Mouse (Mus musculus) liver, postnatal 0 days (tissue): ENCODE measurements at regions not wholly inside any gene's neighbourhood (a gene's known extent, or its start where the extent isn't known, plus 50 kb on each side); places are given as distances from the start of the nearest gene placed in this dataset.
"Not testable (repeated sequence)": the region's sequence is repeated elsewhere in the genome, so short reads cannot be mapped to it uniquely, and the experiment has no call there.

ENCODE experiments used
- ATAC-seq: fragments of 200-750 bp; cut with Nextera tagmentation; 2 replicates; pipeline ENCODE4 v1.8.0; 2017; ENCODE audit warnings: mild to moderate bottlenecking, moderate library complexity
- DNase-seq: peaks from one replicate; pipeline ENCODE4 v3.0.0-alpha.2; 2016
- H3K27ac ChIP-seq: fragments of 300-500 bp; sonication (generic); 2 replicates; pipeline ENCODE4 v1.5.1; 2014; ENCODE audit warnings: antibody characterized with exemption, moderate library complexity, mild to moderate bottlenecking, low read depth
- H3K27me3 ChIP-seq: fragments of 300-500 bp; sonication (generic); 2 replicates; pipeline ENCODE4 v1.6.1; 2014; ENCODE audit warnings: low read length, control low read depth, mixed read lengths; ENCODE audit not compliant: insufficient read depth
- H3K36me3 ChIP-seq: fragments of 300-500 bp; sonication (generic); replicated peaks from 2 replicates; pipeline ENCODE4 v1.6.1; 2014; ENCODE audit warnings: mild to moderate bottlenecking, control low read depth, low read length, moderate library complexity, mixed read lengths; ENCODE audit not compliant: insufficient read depth
- H3K4me1 ChIP-seq: fragments of 300-500 bp; sonication (generic); 2 replicates; pipeline ENCODE4 v1.6.1; 2014; ENCODE audit warnings: antibody characterized with exemption, mild to moderate bottlenecking, control low read depth; ENCODE audit not compliant: insufficient read depth
- H3K4me2 ChIP-seq: fragments of 300-500 bp; sonication (generic); 2 replicates; pipeline ENCODE4 v1.6.1; 2014; ENCODE audit warnings: low read depth, mild to moderate bottlenecking, low read length, moderate library complexity, mixed read lengths
- H3K4me3 ChIP-seq: fragments of 300-500 bp; sonication (generic); 2 replicates; pipeline ENCODE4 v1.5.1; 2014; ENCODE audit warnings: low read depth, low read length
- H3K9ac ChIP-seq: fragments of 300-500 bp; sonication (generic); replicated peaks from 2 replicates; pipeline ENCODE4 v1.6.1; 2014; ENCODE audit warnings: mild to moderate bottlenecking, moderate library complexity
- H3K9me3 ChIP-seq: fragments of 300-500 bp; sonication (generic); 2 replicates; pipeline ENCODE4 v1.6.1; 2016; ENCODE audit warnings: mild to moderate bottlenecking, control low read depth, low read length, mixed read lengths
- CTCF ChIP-seq: sonication (generic); IDR thresholded peaks from 2 replicates; pipeline ENCODE4 v1.5.1; 2016; ENCODE audit warnings: antibody characterized with exemption, low read depth
- EP300 ChIP-seq: IDR thresholded peaks from 2 replicates; pipeline ENCODE4 v1.6.1; 2016; ENCODE audit warnings: antibody characterized with exemption, low read depth, mild to moderate bottlenecking
- WGBS: fragments of 180-500 bp; shearing (Covaris S2); extraction: QIAGEN DNeasy Blood & Tissue Kit; methylation state at CpG from one replicate; pipeline ENCODE4 v1.1.7; 2014; ENCODE audit not compliant: insufficient replicate concordance; 5-methylcytosine and 5-hydroxymethylcytosine counted together

DNA sequence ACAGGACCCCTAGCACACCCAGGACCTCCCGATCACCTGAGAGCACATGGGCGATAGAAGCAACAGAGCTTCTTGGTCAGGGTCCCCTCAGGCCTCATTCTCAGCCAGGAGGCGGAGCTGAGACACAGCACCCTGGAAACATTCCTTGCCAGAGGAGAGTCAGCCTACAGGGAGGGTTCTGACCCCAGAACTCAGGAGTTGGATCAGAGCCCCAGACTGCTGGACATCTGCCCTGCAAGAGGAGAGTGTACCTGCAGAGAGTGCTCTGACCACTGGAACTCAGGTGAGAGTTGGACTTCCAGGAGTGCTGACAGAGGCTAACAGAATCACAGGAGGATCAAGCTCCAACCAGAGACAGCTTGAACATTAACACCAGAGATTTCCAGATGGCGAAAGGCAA lies 76.1 kb downstream of the Gpr85 start:
- not testable (repeated sequence) for H3K4me3 ChIP-seq, H3K4me2 ChIP-seq, H3K36me3 ChIP-seq, H3K27me3 ChIP-seq, ATAC-seq, DNase-seq, H3K27ac ChIP-seq, H3K9ac ChIP-seq, H3K9me3 ChIP-seq, H3K4me1 ChIP-seq
- 82% methylated on average over 4 of the region's 4 CpGs for WGBS

DNA sequence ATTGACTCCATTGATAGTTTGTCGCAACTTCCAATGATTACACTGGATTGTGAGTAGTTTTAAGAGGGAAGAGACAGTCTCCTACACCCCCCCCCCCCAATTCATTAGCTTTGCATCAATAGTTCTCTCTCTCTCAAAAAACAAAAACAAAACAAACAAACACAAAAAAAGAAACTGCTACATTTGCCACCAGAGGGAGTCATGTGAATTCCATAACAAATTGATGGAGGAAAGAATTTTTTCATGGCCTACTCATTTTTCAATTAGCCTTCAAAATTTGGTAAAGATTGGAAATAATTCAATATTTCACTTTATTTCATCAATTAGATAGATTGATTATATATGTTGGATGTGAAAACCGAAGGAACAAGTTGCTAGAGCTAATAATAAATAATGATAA lies 80.3 kb downstream of the Gpr85 start:
- H3K36me3 ChIP-seq = no peaks in the 10 kb centered on the region
- no peaks in the 10 kb centered on the region for H3K27me3 ChIP-seq
- ATAC-seq (no peak), DNase-seq (no peak)
- H3K4me1 ChIP-seq = no peaks in the 10 kb centered on the region
- no peak overlapping the region for H3K9ac ChIP-seq
- 71% methylated on average over 2 of the region's 2 CpGs for WGBS
- TF ChIP-seq EP300 = no peak
- no peak for TF ChIP-seq CTCF
- H3K27ac ChIP-seq = no peak overlapping the region
- H3K4me2 ChIP-seq = no peak overlapping the region
- no peaks in the 10 kb centered on the region for H3K9me3 ChIP-seq
- no peak overlapping the region for H3K4me3 ChIP-seq

- no peak overlapping the region for H3K9ac ChIP-seq
- no peak overlapping the region for H3K27ac ChIP-seq
- H3K9me3 ChIP-seq = no peaks in the 10 kb centered on the region
- no peak for ATAC-seq
- no peak overlapping the region for H3K4me2 ChIP-seq
- TF ChIP-seq EP300 = no peak
- TF ChIP-seq CTCF = peak; percentile 38
- H3K27me3 ChIP-seq = no peaks in the 10 kb centered on the region
- no peak for DNase-seq
- no peak overlapping the region for H3K4me3 ChIP-seq
- no peaks in the 10 kb centered on the region for H3K4me1 ChIP-seq
- no peaks in the 10 kb centered on the region for H3K36me3 ChIP-seq
Measured at GRCm38 (mm10) chr6:13758946-13759345, 80.8 kb downstream of the Gpr85 start.

DNA sequence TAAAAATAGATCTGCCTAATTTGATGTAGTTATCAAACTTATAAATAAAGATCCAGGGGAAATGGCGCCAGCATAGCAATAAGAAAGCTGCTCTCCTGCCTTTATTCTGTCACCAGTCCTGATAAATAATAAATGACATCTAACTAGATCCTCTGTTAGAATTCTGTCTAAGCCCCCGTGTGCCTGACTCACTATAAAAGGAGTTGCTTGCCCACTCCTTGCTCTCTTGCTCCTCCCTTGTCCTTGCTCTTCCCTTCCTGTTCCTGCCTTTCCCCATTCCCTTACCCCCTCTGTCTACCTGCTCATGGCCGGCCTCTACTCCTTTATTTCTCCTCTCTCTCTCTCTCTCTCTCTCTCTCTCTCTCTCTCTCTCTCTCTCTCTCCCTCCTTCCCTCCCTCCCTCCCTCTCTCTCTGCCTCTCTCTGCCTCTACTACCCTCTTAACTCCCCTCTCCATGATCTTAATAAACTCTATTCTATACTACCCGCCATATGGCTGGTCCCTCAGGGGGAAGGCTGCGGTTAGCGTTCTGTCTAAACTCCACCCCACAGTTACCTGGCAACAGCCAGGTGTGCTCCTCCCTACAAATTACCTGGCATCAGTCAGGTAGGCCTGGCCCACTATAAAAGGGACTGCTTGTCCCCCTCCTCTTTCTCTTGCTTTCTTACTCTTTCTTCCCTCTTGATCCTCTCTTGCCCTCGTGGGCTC lies 71.3 kb upstream of the Bmt2 start:
- no peak for ATAC-seq
- Histone ChIP-seq H3K4me1 (no peaks in the 10 kb centered on the region), H3K27me3 (no peaks in the 10 kb centered on the region)

GRCm38 (mm10) chr6:13747969-13748368 lies 70.2 kb upstream of the Bmt2 start:
- no peak for ATAC-seq
- Histone ChIP-seq H3K27me3 (no peaks in the 10 kb centered on the region), H3K9me3 (no peaks in the 10 kb centered on the region), H3K4me2 (no peak overlapping the region), H3K9ac (no peak overlapping the region), H3K4me1 (no peaks in the 10 kb centered on the region), H3K4me3 (no peak overlapping the region), H3K36me3 (no peaks in the 10 kb centered on the region), H3K27ac (no peak overlapping the region)
- TF ChIP-seq CTCF = no peak
- TF ChIP-seq EP300 = no peak
- DNase-seq = no peak
- 33% methylated on average over 8 of the region's 8 CpGs for WGBS

More for the DNA sequence above, 71.3 kb upstream of the Bmt2 start:
- no peaks in the 10 kb centered on the region for H3K9me3 ChIP-seq
- no peak overlapping the region for H3K9ac ChIP-seq
- DNase-seq = no peak
- H3K36me3 ChIP-seq = no peaks in the 10 kb centered on the region
- TF ChIP-seq CTCF (no peak), EP300 (no peak)
- no peak overlapping the region for H3K4me2 ChIP-seq
- H3K4me3 ChIP-seq = no peak overlapping the region
- no peak overlapping the region for H3K27ac ChIP-seq
- 55% methylated on average over 7 of the region's 7 CpGs for WGBS

- DNase-seq = no peak
- H3K27ac ChIP-seq = no peak overlapping the region
- H3K27me3 ChIP-seq = no peaks in the 10 kb centered on the region
- no peak for TF ChIP-seq EP300
- no peak for TF ChIP-seq CTCF
- H3K9ac ChIP-seq = no peak overlapping the region
- WGBS = 75% methylated on average over 8 of the region's 8 CpGs
- ATAC-seq = no peak
- no peaks in the 10 kb centered on the region for H3K9me3 ChIP-seq
- no peaks in the 10 kb centered on the region for H3K4me1 ChIP-seq
- no peak overlapping the region for H3K4me3 ChIP-seq
- no peak overlapping the region for H3K4me2 ChIP-seq
- no peaks in the 10 kb centered on the region for H3K36me3 ChIP-seq
Measured at GRCm38 (mm10) chr6:13746577-13747482, 69.1 kb upstream of the Bmt2 start.
